Mouse (Mus musculus) embryo, embryonic 9.5 days (tissue): ENCODE results near the gene Gstp2.
"Not testable (repeated sequence)": the region's sequence is repeated elsewhere in the genome, so short reads cannot be mapped to it uniquely, and the experiment has no call there.

Source experiments
- DNase-seq: peaks from one replicate; pipeline ENCODE4 v3.0.0-alpha.2; 2017; ENCODE audit errors: extremely low spot score

Gene Gstp2

GRCm38 (mm10) chr19:4070311-4070710 lies 24.5 kb upstream of the Gstp2 start:
- no peak for DNase-seq

GRCm38 (mm10) chr19:4068717-4069410 lies 23.0 kb upstream of the Gstp2 start:
- no peak for DNase-seq

- DNase-seq = not testable (repeated sequence)
Measured at GRCm38 (mm10) chr19:4068242-4068641, 22.4 kb upstream of the Gstp2 start.

- no peak for DNase-seq
Measured at GRCm38 (mm10) chr19:4066877-4067276, 21.1 kb upstream of the Gstp2 start.

- no peak for DNase-seq
Measured at GRCm38 (mm10) chr19:4066280-4066679, 20.5 kb upstream of the Gstp2 start.

GRCm38 (mm10) chr19:4064501-4064900 lies 18.7 kb upstream of the Gstp2 start:
- DNase-seq = not testable (repeated sequence)

GRCm38 (mm10) chr19:4063357-4063756 lies 17.5 kb upstream of the Gstp2 start:
- DNase-seq = not testable (repeated sequence)

GRCm38 (mm10) chr19:4060899-4061465 lies 15.2 kb upstream of the Gstp2 start:
- DNase-seq = no peak

- DNase-seq = not testable (repeated sequence)
Measured at GRCm38 (mm10) chr19:4060044-4060898, 14.4 kb upstream of the Gstp2 start.

GRCm38 (mm10) chr19:4059069-4059740 lies 13.4 kb upstream of the Gstp2 start, which contains the start of gene Gstp3:
Gene Gstp3 (minus strand): TSS chr19:4059569.
- DNase-seq = no peak

- DNase-seq = no peak
Measured at GRCm38 (mm10) chr19:4058581-4058980, 12.8 kb upstream of the Gstp2 start.

- no peak for DNase-seq
Measured at GRCm38 (mm10) chr19:4057962-4058361, 12.1 kb upstream of the Gstp2 start.

GRCm38 (mm10) chr19:4057389-4057788 lies 11.6 kb upstream of the Gstp2 start:
- no peak for DNase-seq

GRCm38 (mm10) chr19:4056727-4057126 lies 10.9 kb upstream of the Gstp2 start:
- no peak for DNase-seq

GRCm38 (mm10) chr19:4055947-4056693 lies 10.3 kb upstream of the Gstp2 start:
- no peak for DNase-seq

GRCm38 (mm10) chr19:4055216-4055946 lies 9.6 kb upstream of the Gstp2 start:
- no peak for DNase-seq

- DNase-seq = no peak
Measured at GRCm38 (mm10) chr19:4054613-4055012, 8.8 kb upstream of the Gstp2 start.

- DNase-seq = no peak
Measured at GRCm38 (mm10) chr19:4052516-4053030, 6.8 kb upstream of the Gstp2 start.

- DNase-seq = peak; percentile 54
Measured at GRCm38 (mm10) chr19:4051741-4052515, 6.1 kb upstream of the Gstp2 start.

- DNase-seq = no peak
Measured at GRCm38 (mm10) chr19:4051016-4051415, 5.2 kb upstream of the Gstp2 start.
